Mouse (Mus musculus) erythroblast, embryonic 14.5 days (primary cell): ENCODE data around the gene Npr3.

Experiments
- GATA1 ChIP-seq: IDR thresholded peaks from 2 replicates; pipeline ENCODE4 v1.6.1; 2012; ENCODE audit warnings: low read length, inconsistent platforms, mixed read lengths
- TAL1 ChIP-seq: IDR thresholded peaks from 3 replicates; pipeline ENCODE4 v1.6.1; 2012; ENCODE audit warnings: low read length, inconsistent platforms, mixed read lengths

GRCm38 (mm10) chr15:11914101-11914500, 7.0 kb upstream of the Npr3 start:
- TF ChIP-seq TAL1 (no peak), GATA1 (no peak)
